Mouse (Mus musculus): ENCODE data around the gene Adamts4. TPM values are rescaled to one million over a fixed set of nuclear protein-coding genes. Genes with fewer than 3 reads are reported as not detected.
"Not testable (repeated sequence)": the region's sequence is repeated elsewhere in the genome, so short reads cannot be mapped to it uniquely, and the experiment has no call there.

Gene Adamts4
- total RNA-seq, 2 experiments from 2014 or later: 15.1 to 15.5 TPM

- DNase-seq: no peak
These were observed 28.9 kb downstream of the Adamts4 start for GRCm38 (mm10) chr1:171279012-171279705.

GRCm38 (mm10) chr1:171279721-171280120 is 29.5 kb downstream of the Adamts4 start:
- DNase-seq: no peak

DNA sequence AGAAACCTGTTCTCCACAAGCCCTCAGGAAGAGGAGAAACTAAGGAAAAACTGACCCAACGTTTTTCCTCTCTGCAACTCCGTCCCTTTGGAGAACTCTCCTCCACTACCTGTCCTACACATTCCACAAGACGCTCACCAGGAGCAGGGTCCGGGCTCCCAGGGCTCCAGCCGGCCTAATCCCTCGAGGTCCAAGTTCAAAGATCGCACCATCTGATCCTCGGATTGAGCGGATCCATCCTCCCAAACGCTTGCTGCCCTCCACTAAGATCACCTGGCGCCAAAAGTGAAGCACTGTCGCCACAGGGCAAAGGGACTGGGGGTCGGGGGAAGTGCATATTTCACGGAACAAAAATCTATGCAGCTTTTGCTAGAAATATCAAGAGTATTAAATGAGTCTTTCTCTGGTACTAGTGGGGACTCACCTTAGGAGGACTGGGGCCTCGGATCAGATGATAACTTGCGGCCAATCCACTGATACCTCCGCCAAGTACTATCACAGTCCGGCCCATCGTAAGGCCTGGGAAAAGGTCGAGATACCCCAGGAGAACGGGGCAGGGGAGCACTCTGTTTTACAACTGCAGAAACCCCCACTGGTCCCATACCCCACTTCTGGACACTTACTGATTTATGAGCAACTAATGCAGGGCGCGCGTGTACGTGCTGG is 30.2 kb downstream of the Adamts4 start:
- no peak for DNase-seq

DNA sequence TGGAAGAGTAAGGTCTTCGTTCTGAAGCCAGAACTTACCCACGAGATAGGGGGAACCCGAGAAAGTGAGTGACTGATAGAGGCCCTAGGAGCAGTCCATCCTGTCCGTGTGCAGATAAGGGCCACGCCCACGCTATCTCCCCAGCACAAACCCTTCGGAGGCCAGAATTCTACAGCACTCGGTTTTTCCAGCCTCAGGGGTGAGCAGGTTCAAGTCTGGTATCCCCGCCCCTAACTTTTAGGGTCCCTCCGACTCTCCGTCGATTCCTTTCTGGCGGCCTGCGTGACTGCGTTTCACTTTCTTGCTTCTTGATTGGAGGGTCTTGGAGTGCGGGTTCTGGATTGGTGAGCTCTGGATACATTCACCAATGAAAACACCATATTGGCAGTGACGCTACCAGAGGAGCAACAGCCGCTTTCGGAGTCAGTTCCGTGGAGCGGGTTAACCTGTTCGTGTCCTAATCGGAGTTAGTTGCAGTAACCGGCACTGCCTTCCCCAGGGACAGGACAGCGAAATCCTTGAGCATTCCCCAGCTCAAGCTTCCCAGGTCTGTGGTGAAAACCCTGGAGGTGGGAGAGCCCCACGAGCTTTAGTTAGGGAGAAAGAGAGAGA is 30.8 kb downstream of the Adamts4 start, which contains the start of gene Ppox:
TSS of gene Ppox (minus strand) at position 271 of the 612 bp plus-strand sequence.
- peak; percentile 91 to 92 for DNase-seq

- peak in 1 of 2 experiments; percentile 78 for DNase-seq
These were observed 31.3 kb downstream of the Adamts4 start for GRCm38 (mm10) chr1:171281528-171281923.

DNA sequence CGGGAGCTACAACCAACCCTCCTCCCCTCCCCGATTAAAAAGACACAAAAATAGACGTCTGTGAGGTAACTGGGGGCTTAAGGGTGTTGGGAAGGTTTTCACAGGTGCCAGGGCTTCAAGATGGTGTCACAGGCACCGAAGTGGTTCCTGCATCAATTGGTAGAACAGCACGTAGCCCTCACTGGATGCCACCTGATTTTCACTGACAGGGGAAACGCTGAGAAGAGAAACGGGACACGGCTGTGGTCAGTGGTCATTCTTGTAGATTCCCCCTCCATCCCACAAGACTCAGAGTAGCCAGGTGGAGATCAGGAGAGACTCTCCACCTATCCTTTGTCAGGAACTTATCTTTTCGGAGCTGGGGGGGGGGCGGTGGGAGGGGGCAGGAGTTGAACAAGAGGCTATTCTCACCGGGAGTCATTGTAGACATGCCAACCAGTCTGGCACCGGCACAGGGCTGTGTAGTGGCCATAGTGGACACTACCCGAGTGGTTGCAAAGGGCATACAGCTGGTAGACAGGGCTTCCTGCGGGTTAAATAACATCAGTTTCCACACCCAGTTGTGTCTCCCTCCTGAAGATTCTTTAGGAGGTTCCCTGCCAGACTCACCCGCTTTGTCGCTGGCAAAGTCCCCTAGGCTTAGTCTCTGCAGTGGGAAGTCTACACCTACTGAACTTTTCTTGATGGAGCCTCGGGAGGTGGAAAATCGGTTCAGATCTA is 32.0 kb downstream of the Adamts4 start:
- DNase-seq: no peak

GRCm38 (mm10) chr1:171283188-171284160 is 33.3 kb downstream of the Adamts4 start:
- DNase-seq: no peak

- DNase-seq: no peak
These were observed 34.3 kb downstream of the Adamts4 start for GRCm38 (mm10) chr1:171284491-171284890.

GRCm38 (mm10) chr1:171285096-171285892 is 35.1 kb downstream of the Adamts4 start:
- DNase-seq: no peak

- no peak for DNase-seq
These were observed 36.3 kb downstream of the Adamts4 start for GRCm38 (mm10) chr1:171286517-171286916.

GRCm38 (mm10) chr1:171287136-171288081 is 37.2 kb downstream of the Adamts4 start, which contains the start of gene Usp21:
Gene Usp21 (minus strand): TSS chr1:171287991.
- DNase-seq: peak; percentile 94

DNA sequence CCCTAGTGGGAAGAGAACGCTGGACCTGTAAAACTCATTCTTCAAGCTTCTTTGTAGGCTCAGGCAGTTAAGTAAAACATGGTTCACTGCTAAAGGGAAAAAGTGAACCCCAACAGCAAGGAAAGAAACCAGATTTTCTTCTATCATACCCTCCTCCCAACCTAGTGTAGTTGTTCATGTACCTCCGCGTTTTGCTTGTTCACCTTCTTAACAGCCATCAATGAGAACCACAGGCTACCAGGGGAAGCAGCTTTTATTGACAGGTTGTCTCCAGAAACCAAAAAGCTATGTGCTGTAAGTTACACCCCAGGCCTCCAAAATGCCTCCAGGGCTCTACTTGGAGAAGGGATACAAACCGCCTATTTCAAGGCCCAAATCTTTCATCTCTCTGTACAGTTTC is 38.1 kb downstream of the Adamts4 start:
- DNase-seq: no peak

GRCm38 (mm10) chr1:171293351-171293750 is 43.1 kb downstream of the Adamts4 start:
- DNase-seq: no peak

DNA sequence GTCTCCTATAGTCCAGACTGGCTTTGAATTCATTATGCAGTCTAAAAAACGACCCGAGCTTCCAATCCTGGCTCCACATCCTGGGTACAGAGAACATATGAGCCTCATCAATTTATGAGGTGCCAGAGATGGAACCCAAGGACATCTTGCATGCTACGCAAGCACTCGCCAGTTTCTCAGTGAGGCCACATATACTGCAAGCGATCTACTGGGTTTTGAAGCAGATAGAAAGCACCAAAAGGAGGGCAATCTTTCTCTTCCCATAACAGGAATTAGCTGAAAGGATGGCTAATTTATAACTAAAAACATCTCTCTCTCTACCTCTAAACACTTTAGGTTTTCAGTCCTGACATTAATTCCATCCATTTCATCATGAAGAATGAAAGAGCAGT is 43.7 kb downstream of the Adamts4 start:
- DNase-seq: no peak

DNA sequence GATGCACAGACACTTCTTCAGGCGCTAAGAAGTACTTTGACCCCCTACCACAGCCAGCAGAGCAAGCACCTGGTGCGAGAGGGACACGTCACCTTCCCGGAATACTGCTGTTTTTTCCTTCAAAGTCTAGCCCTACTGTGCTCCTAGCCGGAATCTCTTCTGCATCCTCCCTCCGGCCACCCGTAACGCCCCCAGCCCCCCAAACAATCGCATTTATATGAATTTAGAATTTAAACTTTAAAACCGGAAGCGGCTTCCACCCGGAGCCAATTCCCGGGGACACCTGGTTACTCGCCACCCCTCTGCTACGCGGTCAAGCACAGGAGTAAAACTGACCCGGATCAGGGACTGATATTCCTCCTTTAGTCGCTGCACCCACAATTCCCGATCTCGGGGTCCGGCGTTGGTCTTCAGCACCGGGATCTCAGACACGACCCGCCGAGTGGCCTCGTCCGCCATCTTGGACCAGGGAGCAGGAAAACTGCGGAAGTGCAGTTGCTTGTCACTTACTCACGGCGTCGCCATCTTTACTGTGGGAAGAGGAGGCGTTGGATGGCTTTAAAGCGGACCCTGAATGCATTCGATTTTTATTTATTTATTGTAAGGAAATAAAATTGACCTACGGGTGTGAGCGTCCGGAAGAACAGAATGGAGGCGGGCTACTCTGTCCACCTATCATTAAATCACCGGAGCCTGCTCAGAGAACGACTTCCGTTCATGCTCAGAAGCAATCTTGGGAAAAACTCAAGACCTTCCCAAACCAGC is 44.3 kb downstream of the Adamts4 start, which contains the start of gene Ufc1:
TSS of gene Ufc1 (minus strand) at position 727 of the 765 bp plus-strand sequence.
- peak; percentile 86 to 87 for DNase-seq

- no peak for DNase-seq
These were observed 44.8 kb downstream of the Adamts4 start for GRCm38 (mm10) chr1:171295063-171295402.

- DNase-seq: no peak
These were observed 48.0 kb downstream of the Adamts4 start for GRCm38 (mm10) chr1:171298226-171298625.

GRCm38 (mm10) chr1:171306157-171306556 is 55.9 kb downstream of the Adamts4 start:
- DNase-seq: not testable (repeated sequence)

- DNase-seq: no peak
These were observed 59.1 kb downstream of the Adamts4 start for GRCm38 (mm10) chr1:171309321-171309720.
